Mouse (Mus musculus) gastrocnemius, postnatal 14 days (tissue): ENCODE measurements around the gene Gm20661. TPM values are rescaled to one million over a fixed set of nuclear protein-coding genes. Genes with fewer than 3 reads are reported as not detected.

Experiments
- DNase-seq: peaks from one replicate; pipeline ENCODE4 v3.0.0; 2021; ENCODE audit warnings: mixed read lengths
- intact Hi-C: fragments of 180-260 bp; cut with DNase I; formaldehyde crosslinking; loops from one replicate; pipeline ENCODE4 v1.15.1; 2025; ENCODE audit warnings: low total_unique reads
- total RNA-seq, 2 experiments: library from RNA; stranded (reverse); gene quantifications; 2 replicates each; pipeline ENCODE4 v1.2.3; 2021

Gene Gm20661
- total RNA-seq, 2 experiments from 2014 or later = 0.33 TPM; not detected in 1

DNA sequence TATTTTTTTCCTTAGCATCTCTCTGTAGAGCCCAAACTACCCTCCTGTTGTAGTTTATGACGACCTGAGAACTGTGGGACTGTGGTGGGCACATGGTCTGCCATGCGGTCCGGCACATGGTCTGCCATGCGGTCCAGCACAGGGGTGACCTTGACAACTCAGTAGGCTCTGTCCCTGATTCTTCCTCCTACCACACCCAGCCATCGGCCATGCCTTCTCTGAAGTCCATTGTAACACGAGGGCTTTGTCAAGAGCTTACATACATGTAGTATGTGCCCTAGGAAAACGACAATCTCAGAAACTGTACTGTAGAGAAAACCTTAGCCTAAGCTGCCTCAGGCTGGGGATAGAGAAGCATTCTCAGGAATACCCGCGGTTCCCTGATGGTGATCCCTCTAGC, 18.2 kb upstream of the Gm20661 start:
- intact Hi-C loops = loop anchor here (5.0 kb wide), 1 partner anchor 98 kb away; no protein-coding TSS in a partner anchor
- DNase-seq = no peak

DNA sequence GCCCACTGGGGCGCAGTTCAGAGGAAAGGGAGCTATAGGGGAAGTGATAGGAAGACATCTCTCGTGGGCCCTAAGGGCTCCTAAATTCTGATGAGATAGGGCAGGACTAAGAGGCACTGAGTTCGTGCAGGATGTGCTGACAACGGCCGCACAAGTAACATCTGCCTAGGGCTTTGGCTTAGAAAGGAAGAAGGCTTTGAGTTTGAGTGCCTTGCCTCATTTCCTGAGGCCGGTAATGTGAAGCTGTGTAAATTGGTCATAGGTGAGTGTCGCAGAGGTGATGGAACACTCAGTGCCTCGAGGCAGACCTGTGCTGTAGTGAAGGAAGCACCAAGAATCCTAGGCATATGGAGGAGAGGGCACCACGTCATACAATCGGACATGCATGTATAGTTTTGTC, 16.2 kb upstream of the Gm20661 start:
- DNase-seq = no peak
- intact Hi-C loops = loop anchor here (5.0 kb wide), 1 partner anchor 96 kb away; no protein-coding TSS in a partner anchor

DNA sequence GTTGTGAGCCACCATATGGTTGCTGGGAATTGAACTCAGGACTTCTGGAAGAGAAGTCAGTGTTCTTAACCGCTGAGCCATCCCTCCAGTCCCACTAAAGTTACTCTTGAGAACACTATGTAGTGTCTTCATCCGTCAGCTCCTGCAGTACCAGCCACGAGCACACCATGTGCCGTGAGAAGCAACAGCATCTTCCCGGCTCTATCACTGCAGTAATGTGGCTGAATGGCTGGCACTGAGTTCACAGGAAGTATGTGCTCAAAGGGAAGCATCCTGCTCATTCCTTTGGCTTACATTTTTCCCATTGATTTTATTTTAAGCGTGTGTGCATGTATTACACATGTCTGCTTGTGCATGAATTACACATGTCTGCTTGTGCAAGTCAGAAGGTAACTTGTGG, 15.4 kb upstream of the Gm20661 start:
- intact Hi-C loops = loop anchor here (5.0 kb wide), 1 partner anchor 95 kb away; no protein-coding TSS in a partner anchor
- no peak for DNase-seq

DNA sequence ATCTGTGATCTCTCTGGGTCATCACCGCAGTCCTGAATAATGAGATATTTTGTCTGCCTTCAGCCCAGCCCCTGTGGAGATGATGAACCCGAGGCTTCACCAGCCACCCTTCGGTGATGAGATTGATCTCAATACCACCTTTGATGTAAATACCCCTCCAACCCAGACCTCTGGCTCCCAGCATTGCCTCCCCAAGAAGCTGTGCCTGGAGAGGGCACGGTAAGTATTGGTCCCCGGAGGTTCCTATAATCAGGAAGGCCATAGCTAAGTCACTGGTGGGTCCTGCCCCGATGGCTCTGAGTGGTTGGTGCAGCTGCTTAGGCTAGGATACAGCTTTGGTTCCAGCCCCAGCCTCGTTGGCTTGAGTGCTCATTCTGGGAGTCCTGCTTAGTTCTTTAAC, 14.3 kb upstream of the Gm20661 start:
- DNase-seq = no peak
- intact Hi-C loops = loop anchor here (5.0 kb wide), 1 partner anchor 94 kb away; no protein-coding TSS in a partner anchor

DNA sequence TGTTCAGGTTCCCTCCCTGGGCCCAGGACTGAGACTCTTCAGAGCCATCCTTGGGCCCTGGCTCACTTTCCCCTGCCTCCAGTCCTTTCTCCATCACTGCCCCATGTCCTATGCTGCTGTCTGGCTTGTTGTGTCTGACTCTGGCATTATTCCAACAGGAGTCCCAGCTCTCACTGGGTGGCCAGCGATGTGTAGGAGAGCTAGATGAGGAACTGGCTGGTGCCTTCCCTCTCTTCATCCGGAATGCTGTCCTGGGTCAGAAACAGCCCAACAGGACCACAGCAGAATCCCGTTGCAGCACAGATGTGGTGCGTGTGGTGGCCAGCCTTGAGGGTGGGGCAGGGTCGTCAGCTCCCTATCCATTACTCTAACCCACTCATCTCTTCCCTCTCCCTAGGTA, 12.5 kb upstream of the Gm20661 start:
- intact Hi-C loops = no loop called here
- DNase-seq = no peak

DNA sequence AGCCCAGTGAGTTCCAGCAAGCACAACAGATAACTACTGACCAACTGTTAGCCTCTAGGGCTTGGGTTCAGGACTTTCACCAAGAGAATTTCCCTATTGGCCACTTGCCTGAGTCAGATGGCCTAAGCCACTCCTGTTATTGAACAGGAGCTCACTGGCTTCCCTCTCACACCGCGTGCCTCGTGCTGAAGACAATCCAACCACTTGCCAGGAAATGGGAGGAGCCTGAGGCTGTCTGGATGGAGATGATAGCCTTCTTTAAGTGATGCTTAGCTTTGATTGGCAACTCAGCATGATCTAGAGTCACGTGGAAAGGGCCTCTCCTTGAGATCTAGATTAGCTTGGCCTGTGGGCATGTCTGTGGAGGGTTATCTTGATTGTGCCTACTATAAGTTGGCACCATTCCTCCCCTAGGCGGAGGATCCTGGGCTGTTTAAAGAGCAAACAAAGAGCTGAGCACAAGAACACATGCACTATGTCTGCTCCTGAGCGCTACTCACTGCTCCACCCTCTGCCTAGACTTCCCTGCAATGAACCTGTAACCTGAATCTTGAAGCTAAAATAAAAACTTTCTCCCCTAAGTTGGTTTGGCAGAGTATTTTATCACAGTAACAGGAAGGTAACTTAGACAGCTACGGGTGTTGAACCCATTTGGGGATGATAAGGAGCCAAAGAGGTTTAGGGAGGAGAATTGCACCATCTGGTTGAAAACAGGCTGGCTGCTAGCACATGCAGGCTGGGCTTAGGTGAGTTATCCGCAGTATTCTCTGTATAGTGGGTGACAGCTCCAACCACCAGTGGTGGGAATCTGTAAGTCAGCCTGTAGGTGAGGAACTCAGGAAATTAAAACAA, 10.9 kb upstream of the Gm20661 start:
- DNase-seq = no peak
- intact Hi-C loops = no loop called here

DNA sequence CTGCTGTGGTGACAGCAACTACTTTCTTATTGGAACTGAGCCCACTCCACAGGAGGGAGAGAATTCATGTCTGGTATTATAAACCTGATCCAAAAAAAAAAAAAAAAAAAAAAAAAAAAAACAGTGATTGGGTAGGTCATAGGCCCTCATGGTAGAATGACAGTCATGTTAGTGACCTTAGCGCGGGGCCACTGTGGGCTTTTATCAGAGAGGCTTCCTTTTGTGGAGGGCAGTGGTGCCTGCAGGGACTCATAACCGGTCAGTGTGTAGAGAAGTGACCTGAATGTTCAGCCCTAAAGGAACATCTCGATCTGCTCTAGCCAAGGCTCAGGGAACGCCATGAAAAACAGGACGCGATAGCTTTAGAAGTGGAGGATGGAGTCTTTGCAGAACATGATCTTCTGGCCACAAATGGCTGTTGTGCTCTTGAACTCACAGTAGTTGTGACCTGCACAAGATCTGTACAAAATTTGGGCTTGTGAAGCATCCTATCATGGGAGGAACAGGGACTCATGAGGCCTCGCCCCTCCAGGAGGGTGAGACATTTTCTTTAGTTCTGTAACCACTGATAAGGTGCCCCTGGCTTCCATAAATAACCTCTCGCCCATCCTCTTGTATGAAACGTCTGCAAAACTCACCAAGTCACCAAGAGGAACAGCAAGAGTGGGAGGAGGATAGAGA, 8.2 kb upstream of the Gm20661 start:
- intact Hi-C loops = no loop called here
- DNase-seq = no peak

DNA sequence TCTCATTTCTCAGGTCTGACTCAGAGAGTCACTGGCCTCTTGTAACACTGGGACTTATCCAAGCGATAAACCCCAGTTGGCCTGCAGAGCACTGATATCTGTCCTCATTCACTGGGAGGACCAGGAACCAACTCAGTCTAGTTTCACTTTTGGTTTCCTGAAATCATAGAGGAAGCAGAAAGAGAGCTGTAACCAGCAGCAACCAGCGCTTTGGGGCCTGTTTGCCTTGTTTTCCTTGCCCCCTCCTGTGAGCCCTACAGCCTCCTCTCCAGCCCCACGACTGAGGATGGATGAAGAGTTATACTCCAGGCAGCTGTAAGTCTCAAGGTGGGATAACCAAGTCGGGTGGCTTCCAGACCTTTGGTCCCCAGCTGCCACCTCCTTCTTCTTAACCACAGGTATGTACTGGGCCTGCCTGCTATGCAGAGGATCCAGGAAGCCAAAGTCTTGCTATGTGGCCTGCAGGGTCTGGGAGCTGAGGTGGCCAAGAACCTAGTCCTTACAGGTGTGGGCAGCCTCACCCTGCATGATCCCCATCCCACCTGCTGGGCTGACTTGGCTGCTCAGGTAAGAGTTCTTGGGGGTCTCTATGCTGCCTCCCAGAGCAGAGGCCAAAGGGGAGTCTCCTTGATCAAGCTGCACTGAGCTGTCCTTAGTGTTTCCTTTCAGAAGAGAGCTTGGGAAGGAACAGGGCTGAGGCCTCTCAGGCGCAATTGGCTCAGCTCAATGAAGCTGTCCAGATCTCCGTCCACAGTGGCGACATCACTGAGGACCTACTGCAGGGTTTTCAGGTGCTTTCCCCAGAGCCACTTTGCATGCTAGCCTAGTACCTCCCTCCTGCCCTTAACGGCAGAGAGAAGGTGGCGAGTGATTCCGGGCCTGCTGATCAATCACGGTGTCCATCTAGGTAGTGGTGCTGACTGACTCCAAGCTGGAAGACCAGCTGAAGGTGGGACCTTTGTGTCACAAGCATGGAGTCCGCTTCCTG, 7.2 kb upstream of the Gm20661 start, which contains the start of gene Uba7:
Gene Uba7, plus strand, starts transcription at position 107 of the 988 bp plus-strand sequence.
- DNase-seq = no peak
- intact Hi-C loops = no loop called here

DNA sequence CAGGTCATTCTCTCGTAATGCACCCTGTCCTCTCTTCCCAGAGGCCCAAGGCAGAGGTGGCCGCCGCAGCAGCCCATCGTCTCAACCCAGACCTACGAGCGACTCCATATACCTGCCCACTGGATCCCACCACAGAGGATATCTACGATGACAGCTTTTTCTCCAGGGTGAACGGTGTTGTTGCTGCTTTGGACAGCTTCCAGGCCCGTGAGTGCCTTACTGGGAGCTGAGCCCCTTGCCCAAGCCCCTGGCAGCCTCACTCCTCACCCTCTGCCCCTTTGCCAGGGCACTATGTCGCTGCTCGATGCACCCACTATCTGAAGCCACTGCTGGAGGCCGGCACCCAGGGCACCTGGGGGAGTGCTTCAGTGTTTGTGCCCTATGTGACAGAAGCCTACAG, 4.0 kb upstream of the Gm20661 start:
- intact Hi-C loops = no loop called here
- DNase-seq = no peak

DNA sequence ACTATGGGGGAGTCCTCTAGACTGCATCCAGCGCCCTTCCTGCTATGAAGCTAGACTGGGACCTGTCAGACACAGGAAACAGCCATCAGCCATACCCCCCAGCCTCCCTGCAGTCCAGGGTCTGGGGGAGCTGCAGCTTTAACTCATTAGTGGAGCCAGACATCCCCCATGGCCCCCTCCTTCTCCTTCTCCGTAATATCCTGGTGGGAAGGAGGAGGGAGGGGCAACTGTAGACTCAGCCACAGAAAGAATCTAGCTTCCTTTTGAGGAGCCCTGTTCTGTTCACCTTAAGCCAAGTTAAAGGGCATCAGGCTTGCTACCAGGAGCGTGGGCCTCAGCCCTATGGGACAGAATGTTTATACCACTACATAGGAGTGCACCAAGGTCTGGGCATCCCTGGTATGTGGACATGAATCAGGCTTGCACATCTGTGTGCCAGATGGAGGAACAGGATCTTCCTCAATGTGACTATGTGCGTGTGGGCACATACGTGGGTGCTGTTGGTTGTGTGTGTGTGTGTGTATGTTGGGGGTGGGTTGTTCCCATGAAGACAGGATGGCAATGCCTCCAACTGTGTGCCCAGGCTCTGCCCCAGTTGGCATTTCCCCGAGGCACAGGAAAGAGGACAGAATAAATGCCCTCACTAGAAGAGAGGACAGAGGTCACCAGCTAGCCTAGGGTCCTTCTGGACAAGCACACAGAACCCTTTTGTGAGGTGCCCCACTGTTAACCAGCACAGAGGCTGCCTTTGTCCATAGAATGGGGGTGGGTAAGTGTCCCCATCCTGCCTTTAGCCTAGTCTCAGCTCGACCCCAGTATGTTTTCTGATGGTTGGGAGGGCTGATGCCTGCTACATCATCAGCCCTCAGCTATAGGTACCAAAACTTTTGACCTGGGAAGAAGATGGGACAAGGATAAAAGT, 913 bp upstream of the Gm20661 start:
- intact Hi-C loops = no loop called here
- DNase-seq = no peak

DNA sequence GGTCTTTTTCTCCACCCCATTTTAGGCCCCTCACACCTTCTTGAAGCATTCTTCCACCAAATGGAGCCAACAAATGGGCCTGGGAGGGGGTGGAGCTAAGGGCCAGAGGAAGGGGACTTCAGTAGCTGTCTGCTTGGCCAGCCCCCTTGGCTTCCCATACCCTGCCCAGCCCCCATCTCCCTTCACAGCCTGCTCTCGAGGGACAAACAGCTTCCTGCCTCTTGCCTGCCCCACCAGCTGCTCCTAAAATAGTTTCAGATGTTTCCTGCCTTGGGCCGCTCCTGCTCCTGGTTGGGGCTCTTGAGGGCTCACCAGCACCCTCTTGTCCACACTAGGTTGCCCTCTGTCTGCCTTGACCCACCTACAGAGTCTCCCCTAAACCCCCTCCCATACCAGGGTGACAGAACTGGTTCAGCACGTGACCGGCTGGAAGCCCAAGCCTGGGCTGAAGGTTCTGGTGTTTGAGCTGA, 598 bp downstream of the Gm20661 start:
- intact Hi-C loops = no loop called here
- peak; percentile 88 for DNase-seq

DNA sequence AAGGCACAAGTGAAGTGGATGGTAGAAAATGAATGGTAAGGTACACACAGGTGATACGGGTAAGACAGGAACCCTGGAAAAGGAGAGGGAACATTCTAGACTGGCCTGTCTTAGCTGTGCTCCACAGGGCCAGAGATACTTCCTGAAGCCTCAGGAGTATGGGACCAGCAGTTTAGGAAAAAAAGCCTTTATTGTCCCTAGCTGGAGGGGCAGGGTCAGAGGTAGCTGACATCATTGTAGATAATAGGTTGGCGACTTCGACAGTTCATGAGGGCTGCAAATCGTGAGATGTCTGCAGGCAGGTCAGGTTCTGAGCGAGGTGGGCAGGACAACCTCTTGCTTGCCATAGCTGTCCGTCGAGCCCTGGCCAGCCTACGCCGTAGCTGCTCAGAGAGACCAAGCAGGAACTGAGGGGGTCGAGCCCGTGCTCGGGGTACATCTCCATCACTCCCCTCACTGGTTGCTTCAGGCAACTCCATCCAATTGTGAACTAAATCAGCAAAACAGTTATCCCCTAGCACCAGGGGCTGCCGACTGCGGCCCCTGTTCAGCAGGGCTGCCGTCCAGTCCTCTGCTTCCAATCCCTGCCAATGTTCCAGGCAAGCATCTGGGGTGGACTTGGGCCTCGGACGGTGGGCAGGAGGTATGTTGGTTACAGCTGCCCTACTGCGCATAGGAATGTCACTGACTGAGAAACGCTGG, 1.3 kb downstream of the Gm20661 start:
- no peak for DNase-seq
- intact Hi-C loops = no loop called here

DNA sequence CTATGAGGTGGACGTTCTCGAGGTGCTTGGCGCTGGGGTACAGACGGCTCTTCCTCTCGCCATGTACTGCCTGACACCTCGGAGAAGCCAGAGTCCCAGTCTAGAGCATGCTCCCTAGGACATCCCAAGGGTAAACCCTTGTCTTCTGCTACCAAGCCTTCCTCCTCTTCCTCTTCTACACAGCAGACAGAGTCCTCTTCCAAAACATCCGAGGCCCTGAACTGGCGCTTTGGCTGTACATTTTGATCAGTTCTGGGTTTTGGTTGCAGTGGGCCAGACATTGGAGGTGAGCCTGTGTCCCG, 1.8 kb downstream of the Gm20661 start:
- intact Hi-C loops = no loop called here
- DNase-seq = no peak

DNA sequence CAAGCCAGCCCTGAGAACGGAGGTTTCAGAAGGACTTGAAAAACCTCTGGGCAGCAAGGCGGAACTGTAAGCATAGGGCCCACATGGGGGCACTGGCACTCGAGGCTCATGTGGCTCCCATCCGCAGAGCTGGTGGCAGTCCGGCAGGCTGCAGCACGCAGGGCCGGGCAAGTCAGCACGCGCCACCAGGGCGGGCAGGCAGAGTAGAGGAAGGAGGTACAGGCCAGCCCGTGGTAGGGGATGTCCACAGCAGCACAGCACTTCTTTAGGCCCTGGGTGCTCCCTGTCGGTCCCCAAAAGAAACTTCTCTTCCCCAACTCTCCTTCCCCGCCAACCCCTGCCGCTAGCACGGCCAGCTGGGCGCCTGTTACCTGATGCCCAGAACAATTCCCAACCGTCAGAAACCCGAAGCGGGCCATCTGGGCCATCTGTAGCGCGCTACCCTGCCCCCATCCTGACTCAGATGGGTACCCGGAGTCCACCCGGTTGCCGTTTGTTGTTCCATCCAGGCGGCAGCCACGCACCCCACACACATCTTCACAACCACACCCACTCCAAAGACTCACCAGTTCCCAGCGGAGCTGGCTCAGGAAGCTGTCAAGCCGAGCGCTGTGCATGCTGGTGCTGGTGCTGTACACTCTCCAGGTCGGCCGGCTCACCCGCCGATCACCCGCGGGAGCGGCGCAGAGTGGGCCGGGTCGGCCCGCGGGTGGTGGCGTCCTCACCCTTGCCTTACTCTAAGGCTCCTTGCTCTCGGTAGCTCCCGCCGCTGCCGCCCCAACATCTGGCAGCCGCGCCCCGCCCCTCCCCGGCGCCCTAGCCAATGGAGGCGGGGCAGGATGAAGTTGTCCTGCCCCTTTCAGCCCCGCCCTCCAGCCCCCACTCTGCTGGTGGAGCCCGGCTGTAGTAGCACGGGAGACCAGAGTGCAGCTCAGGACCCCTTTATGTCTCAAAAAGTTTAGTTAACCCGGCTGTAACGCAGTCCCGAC, 2.6 kb downstream of the Gm20661 start, which contains the start of gene Inka1:
Gene Inka1, minus strand, starts transcription at position 749 of the 989 bp plus-strand sequence.
- intact Hi-C loops = no loop called here
- peak; percentile 93 for DNase-seq

DNA sequence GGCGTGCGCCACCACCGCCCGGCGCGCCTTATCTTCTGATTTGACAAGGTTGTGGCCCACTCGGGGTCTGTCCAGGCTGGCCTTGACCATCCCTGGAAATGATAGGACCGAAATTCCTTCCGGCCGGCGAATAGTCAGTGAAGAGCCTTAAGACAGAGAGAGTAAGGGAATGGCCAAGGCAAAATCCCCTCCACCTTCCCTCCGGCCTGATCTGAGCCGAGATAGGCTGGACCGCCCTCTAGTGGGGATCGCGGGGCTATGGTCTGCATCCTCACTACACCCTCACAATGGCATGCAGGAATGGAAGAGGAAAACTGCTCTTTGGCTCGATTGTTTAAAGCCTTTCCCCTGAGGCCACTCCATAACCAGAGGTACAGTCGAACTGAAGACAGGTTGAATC, 3.5 kb downstream of the Gm20661 start:
- DNase-seq = peak; percentile 87
- intact Hi-C loops = no loop called here

DNA sequence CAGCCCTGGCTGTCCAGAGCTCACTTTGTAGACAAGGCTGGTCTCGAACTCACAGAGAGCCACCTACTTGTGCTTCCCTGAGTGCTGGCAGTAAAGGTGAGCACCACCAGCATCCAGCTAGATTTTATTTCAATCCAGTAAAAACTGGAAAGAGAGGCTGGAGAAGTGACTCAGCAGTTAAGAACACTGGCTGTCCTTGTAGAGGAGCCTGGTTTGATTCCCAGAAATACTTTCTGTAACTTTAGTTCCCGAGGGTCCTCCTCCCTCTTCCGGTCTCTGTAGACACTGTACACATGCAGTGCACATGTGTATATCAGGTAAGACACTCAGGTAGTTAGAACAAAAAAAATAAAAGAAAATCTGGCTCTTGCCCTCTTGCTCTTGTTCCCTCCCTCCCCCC, 5.1 kb downstream of the Gm20661 start:
- no peak for DNase-seq
- intact Hi-C loops = no loop called here

DNA sequence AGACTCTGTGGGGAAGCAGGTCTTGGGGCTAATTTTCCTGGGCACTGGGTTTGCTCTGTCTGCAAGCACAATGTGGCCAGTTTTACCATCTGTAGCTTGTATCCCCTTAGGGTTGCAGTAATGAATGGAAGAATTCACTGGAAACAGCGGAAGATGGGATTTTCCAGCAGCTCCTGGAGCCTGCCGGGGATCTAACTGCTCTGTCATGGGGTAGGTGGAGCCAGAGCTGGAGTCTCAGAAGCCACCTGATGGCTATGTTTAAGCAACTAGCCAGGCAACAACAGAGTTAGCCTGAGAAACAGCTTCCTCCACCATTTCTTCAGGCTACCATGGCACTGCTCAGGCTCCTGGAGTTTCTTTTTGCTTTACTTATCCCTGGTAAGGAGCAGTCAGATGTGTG, 9.3 kb downstream of the Gm20661 start, which contains the start of gene Cdhr4:
Gene Cdhr4, plus strand, starts transcription at position 301 of the 400 bp plus-strand sequence.
- intact Hi-C loops = no loop called here
- DNase-seq = no peak
